Mouse (Mus musculus) kidney, adult 11 months (tissue): ENCODE measurements around the gene Fbxo21.

Source experiments
- DNase-seq: peaks from one replicate; pipeline ENCODE4 v3.0.0; 2022

Gene Fbxo21

DNA sequence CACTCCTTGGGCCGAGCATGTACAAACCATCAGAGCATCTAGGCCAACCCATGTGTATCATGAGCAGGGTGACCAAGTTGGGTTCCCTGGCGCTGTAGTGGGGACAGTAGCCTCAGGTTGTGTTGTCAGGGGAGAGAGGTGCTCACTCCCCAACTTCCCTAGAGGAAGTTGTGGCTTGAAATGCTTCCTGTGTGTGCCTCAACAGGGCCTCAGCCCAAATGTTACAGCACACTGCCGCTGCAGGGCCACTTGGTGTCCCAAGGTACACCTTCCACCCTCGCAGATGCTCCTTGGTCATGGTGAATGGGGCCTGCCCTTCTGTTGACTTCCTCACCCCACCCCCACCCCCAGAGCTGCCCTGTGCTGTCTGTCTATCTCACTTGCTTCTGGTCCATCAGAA lies 71.9 kb downstream of the Fbxo21 start:
- no peak for DNase-seq

DNA sequence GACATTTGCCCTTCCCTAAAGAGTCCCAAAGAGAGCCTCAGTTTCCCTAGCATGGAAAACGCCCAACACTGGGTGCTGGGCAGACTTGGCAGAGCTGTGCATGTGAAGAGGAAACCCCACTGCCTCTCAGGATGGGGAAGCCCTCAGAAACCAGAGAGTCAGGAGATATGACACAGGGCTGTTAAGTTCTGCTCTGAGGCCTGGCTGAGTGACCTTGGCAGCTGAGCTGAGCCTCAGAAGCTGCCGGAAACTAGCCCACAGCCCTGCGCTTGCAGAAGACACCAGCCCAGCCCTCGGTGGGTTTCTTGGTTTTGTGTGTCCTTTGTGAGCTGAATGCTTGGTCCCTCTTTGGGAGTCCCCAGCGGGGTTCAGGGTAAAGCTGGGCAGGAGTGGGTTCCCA lies 72.4 kb downstream of the Fbxo21 start:
- DNase-seq, result no peak

DNA sequence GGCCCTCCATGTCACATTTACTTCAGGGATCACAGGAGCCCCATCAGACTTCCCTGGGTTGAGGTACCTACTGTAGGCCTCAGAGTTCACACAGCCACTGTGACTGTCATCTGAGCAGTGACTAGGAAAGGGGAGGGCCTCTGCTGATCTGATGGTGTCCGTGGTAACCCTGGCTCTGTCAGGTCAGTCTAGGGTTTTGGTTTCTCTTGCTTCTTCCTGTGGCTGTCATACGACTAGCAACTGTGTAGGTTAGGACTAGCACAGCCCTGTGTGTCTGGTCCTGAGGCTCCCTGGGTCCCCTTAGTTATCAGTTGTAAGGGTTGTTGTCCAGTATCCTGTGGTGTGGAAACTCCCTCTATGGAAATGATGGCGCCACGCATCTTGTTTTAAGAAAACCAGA lies 74.2 kb downstream of the Fbxo21 start:
- DNase-seq, result no peak

DNA sequence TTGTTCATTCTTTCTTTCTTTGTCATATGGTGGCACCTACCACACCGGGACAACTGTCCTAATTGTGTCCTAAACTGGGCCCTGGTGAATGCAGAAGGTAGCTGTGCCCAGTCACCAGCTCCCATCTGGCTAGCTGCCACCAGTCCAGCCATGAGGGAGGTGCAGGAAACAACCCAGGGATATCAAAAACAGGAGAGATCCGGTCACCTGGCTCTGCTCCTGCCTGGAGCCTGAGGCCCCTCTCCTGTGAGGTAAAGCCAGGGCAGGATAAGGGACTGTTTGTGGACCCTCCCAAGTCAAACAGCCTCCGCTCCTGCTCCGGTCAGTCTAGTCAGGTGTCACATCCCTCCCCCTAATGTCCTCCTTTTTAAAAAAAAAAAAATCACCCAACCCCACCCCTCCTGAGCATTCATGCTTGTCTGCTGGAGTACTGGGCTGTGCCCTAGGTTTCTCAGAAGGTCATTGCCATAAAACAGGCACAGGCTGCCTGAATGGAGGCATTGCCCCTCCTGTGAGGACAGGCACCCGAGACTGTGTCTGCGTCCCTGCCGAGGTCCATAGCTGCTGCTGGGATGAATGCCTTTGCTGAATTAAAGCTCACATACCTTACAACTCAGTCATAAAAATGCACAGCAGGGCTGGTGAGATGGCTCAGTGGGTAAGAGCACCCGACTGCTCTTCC lies 75.6 kb downstream of the Fbxo21 start:
- peak; percentile 89 for DNase-seq

DNA sequence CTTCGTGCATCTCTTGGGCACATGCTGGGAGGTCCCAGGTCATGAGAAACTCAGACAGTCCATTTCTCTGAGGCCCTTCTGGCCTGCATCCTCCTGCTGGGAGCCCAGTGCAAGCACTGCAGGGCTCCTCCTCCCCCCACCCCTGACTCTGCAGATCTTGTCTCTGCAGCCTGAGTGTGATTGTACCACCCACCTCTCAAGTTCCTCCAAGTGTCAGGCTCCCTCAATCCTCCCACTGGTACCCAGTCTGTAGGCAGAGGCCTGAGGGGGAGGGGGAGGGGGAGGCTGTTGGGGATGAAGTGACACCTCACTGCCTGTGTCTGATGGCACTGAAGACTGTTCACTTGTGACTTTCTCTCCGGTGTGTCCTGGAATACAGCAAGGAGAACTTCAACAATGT lies 76.7 kb downstream of the Fbxo21 start:
- no peak for DNase-seq

DNA sequence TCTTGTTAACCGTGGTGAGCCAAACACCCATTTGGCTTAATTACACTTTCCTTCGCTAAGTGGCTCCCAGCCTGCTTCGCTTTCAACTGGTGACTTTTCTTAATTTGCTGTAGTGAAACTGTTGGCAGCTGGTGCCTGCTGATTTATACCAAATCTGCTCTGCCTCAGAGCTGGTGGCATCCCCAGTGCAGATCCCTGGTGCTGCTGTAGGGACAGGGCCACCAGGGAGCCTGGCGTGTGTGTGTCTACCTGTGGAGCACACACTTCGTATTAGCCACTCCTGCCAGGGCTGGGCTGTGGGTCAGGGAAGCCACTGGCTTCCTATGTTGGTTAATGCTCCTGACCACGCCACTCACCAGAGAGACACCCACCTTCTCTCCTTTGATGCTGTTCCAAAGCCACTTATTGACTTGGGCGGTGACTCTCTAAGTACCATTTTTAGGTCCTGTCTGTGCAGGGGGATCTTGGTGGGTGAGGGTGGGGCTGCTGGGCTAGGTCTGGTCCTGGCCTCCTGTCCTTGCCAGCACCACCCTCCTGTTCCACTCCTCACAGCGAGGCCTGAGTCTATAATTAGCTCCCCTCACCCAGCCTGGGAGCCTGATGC lies 81.1 kb downstream of the Fbxo21 start:
- peak; percentile 48 for DNase-seq

DNA sequence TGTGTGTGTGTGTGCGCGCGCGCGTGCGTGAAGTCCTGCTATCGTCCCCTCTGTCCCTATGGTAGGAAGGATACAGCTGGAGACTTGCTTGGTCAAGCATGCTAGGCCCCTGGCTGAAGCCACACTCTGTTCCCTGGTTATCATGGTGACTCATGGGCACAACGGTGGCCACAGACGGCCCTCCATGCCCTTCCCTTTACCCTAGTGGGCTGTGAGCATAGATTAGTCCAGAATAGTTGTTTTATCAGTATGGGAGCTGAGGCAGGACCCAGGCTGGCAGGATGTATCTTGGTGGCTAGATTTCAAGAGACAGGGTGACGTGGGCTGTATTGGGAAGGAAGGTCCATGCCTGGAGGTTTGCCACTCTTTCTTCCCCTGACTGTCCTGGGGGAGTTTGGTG lies 82.3 kb downstream of the Fbxo21 start:
- DNase-seq, result no peak

DNA sequence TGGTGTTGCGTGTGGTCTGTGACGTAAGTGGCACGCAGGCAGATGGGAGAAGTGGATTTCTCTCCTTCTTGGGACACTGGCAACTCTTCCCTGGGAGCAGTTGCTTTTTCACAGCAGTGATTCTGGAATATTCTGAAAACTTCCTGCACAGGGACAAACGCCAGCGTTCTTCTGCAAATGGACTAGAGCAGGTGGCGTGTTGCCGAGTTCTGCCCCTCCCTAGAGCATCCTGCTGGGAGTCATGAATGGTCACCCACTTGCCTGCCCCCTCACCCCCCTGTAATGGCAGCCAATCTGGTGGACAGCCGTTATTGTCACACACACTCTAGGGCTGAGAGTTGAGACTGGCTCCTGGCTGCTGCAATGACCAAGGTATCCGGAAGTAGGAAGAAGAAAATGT lies 83.1 kb downstream of the Fbxo21 start:
- no peak for DNase-seq
